Mouse (Mus musculus) urinary bladder, adult 2 months (tissue): Measurements from ENCODE around the gene Syncrip. TPM values are rescaled to one million over a fixed set of nuclear protein-coding genes. Genes with fewer than 3 reads are reported as not detected.
A peak's percentile ranks its signal among the peaks of the same experiment; 100 is the strongest.
"Not testable (repeated sequence)": the region's sequence is repeated elsewhere in the genome, so short reads cannot be mapped to it uniquely, and the experiment has no call there.

ENCODE experiments used
- DNase-seq: peaks from one replicate; pipeline ENCODE4 v3.0.0; 2022; ENCODE audit warnings: low spot score
- polyA plus RNA-seq: library from polyadenylated mRNA; depleted of rRNA; stranded (reverse); fragments of >200 nt; gene quantifications from 2 replicates; pipeline ENCODE4 v1.2.3, GENCODE M21; 2012

Gene Syncrip
- polyA plus RNA-seq, 1 experiment, result 15.9 TPM

DNA sequence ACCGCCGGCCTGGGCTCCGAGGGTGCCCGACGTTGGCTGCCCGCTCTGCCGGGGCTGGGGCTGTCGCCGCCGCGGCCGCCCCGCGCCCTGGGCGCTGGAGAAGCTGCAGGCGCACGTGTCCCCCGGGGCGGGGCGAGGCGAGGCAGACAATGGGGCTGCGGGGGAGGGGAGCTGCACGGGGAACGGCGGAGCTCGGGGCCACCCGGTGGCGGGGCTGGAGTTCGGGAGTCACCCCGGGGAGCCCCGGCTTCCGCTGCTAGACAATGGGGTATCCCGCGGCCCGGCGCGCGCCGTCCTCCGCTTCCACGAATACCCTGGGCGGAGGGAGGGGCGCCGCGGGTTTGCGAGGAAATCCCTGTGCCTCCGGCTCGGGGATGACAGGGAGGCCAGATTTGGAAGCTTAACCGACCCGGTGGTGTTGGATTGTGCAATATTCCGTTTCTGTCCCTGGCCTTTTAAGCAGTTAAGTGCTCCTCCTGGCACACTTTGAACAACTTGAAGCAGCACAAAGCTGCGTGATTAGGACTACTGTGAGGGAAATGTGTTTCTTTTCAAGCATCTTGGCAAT, 539 bp upstream of the Syncrip start:
- DNase-seq, result no peak

GRCm38 (mm10) chr9:88481791-88482160, 598 bp downstream of the Syncrip start:
- peak; percentile 68 for DNase-seq

DNA sequence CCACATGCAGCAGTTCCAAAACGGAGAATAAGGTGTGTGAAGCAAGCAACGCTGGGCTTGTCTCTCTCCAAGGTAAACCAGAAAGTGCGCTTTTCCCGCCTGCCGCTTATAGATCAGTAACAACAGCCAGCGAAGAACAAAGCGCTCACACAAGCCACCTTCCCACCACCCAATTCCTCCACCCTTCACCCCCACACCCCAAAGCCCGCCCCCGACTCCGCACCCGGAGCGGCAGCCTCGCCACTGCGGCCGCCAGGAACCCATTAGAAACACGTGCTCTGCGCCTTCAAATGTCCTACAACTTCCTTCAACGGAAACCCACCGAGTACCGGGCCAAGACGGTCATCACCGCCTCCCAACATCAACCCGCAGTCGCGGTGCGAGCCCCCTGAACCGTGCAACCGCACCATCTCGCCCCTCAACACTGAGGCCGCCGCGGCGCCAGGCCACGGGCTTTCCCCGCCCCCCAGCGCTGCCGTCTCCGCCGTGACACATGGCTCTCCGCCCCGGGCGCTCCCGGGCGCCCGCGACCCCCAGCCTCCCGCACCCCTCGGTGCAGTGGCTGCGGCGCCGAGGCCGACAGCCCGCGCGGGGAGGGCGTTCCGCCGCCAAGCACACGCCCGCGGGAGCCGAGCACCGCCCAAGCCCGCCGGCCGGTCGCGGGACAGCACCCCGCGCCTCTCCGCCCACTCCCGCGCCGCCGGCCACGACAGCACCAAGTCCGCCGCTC, 1.1 kb downstream of the Syncrip start:
- no peak for DNase-seq

DNA sequence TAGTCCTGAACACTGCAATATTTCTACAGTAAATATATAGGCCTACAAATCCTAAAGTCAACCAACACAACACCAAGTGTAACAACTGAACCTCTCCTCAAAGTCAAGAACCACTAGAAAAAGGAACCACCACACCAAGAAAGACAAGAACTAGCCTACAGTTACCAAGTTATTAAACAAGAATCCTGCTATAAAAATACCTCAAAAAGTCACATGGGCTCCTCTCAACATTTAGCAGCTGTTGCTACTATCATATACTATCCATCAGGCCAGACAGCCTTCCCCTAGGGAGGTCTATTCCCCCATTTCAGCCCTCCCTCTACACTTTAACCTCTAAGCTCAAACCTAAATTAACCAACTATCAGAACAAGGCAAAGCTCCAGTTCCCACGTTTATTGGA, 2.3 kb downstream of the Syncrip start:
- DNase-seq, result no peak

GRCm38 (mm10) chr9:88476138-88476537, 6.2 kb downstream of the Syncrip start:
- no peak for DNase-seq

- not testable (repeated sequence) for DNase-seq
Observed at GRCm38 (mm10) chr9:88461017-88461416, 21.4 kb downstream of the Syncrip start.

- DNase-seq, result no peak
Observed at GRCm38 (mm10) chr9:88439991-88440390, 42.4 kb downstream of the Syncrip start.

DNA sequence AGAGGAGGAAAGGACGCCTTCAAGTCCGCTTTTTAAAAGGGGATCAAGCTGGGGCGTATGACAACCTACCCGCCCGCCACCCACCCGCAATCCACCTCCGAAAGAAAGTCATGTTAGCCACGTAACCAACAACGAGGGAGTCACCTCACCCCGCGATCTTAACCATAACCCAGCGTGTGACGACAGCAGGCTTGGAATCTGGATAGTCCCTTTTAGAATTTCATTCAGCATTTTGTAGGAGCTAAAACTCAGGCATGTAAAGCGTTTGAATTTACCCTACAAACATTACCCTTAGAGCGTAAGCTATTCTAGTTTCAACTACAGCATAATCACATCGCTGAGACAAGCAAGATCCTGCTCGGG, 43.2 kb downstream of the Syncrip start:
- DNase-seq, result no peak

DNA sequence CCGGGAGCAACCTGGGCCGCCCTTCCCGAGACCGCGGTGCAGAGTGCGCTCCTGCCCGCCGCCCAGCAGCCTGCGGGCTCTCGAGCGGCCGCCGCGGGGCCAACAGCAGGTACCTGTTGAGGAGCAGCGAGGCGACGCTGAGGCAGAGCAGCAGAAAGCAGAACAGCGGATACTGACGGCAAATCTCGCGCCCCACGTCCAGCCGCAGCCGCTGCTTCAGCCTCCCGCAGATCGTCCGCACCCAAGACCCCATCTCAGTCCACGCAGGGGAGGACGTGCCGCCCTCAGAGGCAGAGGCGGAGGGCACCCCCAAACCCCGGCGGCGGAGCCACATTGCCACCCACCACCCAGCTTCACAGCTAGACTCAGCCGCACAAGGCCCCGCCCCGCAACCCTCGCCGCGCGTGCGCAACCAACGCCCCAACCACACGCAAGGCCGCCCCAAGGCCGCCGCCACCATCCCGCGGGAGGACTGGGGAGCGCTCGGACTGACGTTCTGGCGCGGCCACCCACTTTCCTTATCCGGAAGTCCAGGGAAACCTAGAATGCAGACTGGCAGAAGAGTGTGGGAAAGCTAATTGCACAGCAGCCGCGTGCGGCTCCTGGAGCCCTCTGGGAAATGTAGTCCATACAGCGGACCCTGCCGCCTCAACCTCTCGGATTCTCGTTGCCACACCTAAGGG, 43.7 kb downstream of the Syncrip start, which contains the start of gene Snx14:
Gene Snx14, minus strand, starts transcription at position 404 of the 683 bp plus-strand sequence.
- DNase-seq, result peak; percentile 98

DNA sequence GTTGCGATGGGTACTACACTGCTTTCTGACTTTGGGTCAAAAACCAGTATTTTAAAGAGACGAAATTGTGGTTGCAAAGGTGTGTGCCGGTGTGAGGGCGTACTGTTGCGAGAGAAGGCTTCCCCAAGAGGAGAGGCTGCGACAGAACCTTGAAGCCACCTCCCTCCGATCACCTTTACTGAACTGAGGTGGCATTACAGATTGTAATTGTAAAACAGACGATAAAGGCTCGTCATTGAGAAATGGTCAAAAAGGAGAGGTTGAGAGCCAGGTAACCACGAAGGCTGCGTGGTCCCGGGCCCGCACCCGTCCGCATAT, 44.2 kb downstream of the Syncrip start:
- no peak for DNase-seq

GRCm38 (mm10) chr9:88437342-88438236, 44.8 kb downstream of the Syncrip start:
- no peak for DNase-seq

GRCm38 (mm10) chr9:88424356-88424755, 58.0 kb downstream of the Syncrip start:
- DNase-seq, result no peak

GRCm38 (mm10) chr9:88422428-88422827, 59.9 kb downstream of the Syncrip start:
- DNase-seq, result no peak

GRCm38 (mm10) chr9:88416752-88417151, 65.6 kb downstream of the Syncrip start:
- DNase-seq, result no peak

GRCm38 (mm10) chr9:88409978-88410377, 72.4 kb downstream of the Syncrip start:
- DNase-seq, result no peak

DNA sequence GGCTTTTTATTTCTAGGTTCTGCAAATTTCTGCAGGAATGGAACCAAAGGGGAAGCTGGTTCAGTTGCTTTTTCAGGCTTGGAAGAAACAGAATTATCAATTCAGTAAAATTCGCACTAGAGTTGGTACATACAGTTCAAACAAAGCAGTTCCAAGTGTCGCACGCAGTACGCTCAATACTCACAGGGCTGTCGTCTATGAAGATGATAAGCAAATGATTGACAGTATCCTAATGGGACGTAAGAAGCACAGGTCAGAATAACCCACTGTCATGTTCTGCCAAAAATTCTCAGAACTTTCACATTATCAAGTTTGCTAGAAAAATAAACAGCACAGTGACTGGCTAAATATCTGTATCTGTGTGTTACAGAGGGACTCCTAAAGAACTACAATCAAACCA, 77.9 kb downstream of the Syncrip start:
- no peak for DNase-seq

- DNase-seq, result no peak
Observed at GRCm38 (mm10) chr9:88404088-88404487, 78.3 kb downstream of the Syncrip start.

GRCm38 (mm10) chr9:88398461-88398860, 83.9 kb downstream of the Syncrip start:
- DNase-seq, result no peak
